Comparison of ENCODE assay signal across 8 mouse cellular contexts in the genomic region with DNA sequence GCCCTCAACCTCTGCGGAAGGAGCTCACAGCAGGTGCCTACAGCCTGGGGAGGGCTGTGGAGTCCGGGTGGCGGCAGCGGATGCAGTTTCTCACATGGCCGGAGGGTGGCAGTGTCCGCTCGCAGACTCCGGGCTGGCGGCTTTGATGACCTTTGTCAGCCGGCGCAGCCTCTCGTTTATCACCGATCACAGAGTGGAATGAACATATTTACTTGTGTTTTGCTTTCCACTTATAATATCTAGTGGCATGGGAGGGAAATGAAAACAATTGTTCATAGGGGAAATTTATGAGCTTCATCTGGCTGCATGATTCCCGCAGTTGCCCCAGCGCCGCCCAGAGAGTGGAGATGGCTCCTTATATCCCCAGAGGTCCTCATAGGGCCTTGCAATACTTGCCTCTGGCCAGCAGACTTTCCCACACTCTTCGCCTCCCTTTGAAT.
DNase-seq lines count a peak whose midpoint lies in the region; ATAC-seq lines count a peak whose summit lies in the region.

No protein-coding gene starts in this region.

- no peak overlapping the region for H3K4me3 ChIP-seq in hindbrain, embryonic 11.5 days (ENCODE audit: low read depth, low read length)

- no peaks in the 10 kb centered on the region for H3K4me1 ChIP-seq in hindbrain, embryonic 11.5 days (replicated peaks; ENCODE audit: control insufficient read depth, insufficient read depth, low read length)

- no peak overlapping the region for H3K27ac ChIP-seq in hindbrain, embryonic 11.5 days (ENCODE audit: low read depth, low read length)

- ATAC-seq in hindbrain, embryonic 11.5 days (ENCODE audit: low FRiP score) = peak; percentile 38; the same call in 1 of the 2 replicates

- peak overlapping the region; percentile 31; the same call in 1 of the 2 replicates for H3K9ac ChIP-seq in hindbrain, embryonic 11.5 days (ENCODE audit: low read depth, low read length)

- WGBS in hindbrain, embryonic 11.5 days = 3% methylated on average over 17 of the region's 17 CpGs

- H3K9me3 ChIP-seq in hindbrain, embryonic 11.5 days (ENCODE audit: control insufficient read depth, low read length) = no peaks in the 10 kb centered on the region

- no peaks in the 10 kb centered on the region for H3K36me3 ChIP-seq in hindbrain, embryonic 11.5 days (ENCODE audit: control insufficient read depth, insufficient read depth, low read length)

- no peaks in the 10 kb centered on the region for H3K27me3 ChIP-seq in hindbrain, embryonic 11.5 days (ENCODE audit: control insufficient read depth, insufficient read depth, low read length)

- H3K4me2 ChIP-seq in hindbrain, embryonic 11.5 days (replicated peaks; ENCODE audit: low read depth, low read length) = peak overlapping the region; percentile 31

- DNase-seq in adipocyte (ENCODE audit: low spot score) = peak; percentile 13
- peak; percentile 67 for DNase-seq in cerebellum, adult 9-10 months
- DNase-seq in frontal cortex, postnatal 14 days (ENCODE audit: low spot score in 2 of 2) = peak; percentile 23 to 71
- DNase-seq in hindbrain, embryonic 11.5 days (ENCODE audit: low spot score) = peak; percentile 83
- peak; percentile 43 to 61 for DNase-seq in layer of hippocampus, postnatal 14 days (ENCODE audit: low spot score in 2 of 2)
- DNase-seq in lung, postnatal 36 days = peak; percentile 69
- peak; percentile 74 for DNase-seq in retina, postnatal 1 day
- DNase-seq in yolk sac, embryonic 10.5 days (ENCODE audit: low spot score) = peak; percentile 47

Comparison
In these comparisons a context has a peak if more than half of its experiments do, and no peak if none do; other contexts are left out.
1. DNase-seq: peak in every context shown above with its lines; median percentile 83 in hindbrain, embryonic 11.5 days; 74 in retina, postnatal 1 day; 69 in lung, postnatal 36 days; 67 in cerebellum, adult 9-10 months; 52 in layer of hippocampus, postnatal 14 days; 47 in frontal cortex, postnatal 14 days; 47 in yolk sac, embryonic 10.5 days; 13 in adipocyte.